9 mouse cellular contexts compared by ENCODE assay signal in genomic region chr3:88500655-88501365, GRCm38 (mm10). TPM values are rescaled to one million over a fixed set of nuclear protein-coding genes. Genes with fewer than 3 reads are reported as not detected.
DNase-seq lines count a peak whose midpoint lies in the region; ATAC-seq and TF ChIP-seq lines count a peak whose summit lies in the region.
"Had no signal": no experiment of that assay in that cellular context is flagged by ENCODE, and none has a peak within 500 bp of the region (broad histone marks: within the 10 kb centered on the region; RNA-seq: fewer than 3 reads in every experiment).

No protein-coding gene starts in this region.

- H3K4me1 ChIP-seq in lung, postnatal 0 days (ENCODE audit: insufficient read depth, low read depth, low read length), result peaks cover 13% of the 10 kb centered on the region; the same call in 1 of the 2 replicates
- peaks cover 27% of the 10 kb centered on the region for H3K4me1 ChIP-seq in kidney, postnatal 0 days (replicated peaks; ENCODE audit: insufficient read depth, low read length)
- H3K4me1 ChIP-seq in stomach, embryonic 15.5 days, result peaks cover 46% of the 10 kb centered on the region

- no peaks in the 10 kb centered on the region for H3K36me3 ChIP-seq in lung, postnatal 0 days (ENCODE audit: insufficient read depth, low read length)
- H3K36me3 ChIP-seq in kidney, postnatal 0 days (ENCODE audit: insufficient read depth, low read length), result no peaks in the 10 kb centered on the region
- no peaks in the 10 kb centered on the region for H3K36me3 ChIP-seq in stomach, embryonic 15.5 days

- no peaks in the 10 kb centered on the region for H3K9me3 ChIP-seq in lung, postnatal 0 days (ENCODE audit: low read length)
- H3K9me3 ChIP-seq in kidney, postnatal 0 days (replicated peaks; ENCODE audit: low read length), result no peaks in the 10 kb centered on the region
- H3K9me3 ChIP-seq in stomach, embryonic 15.5 days, result no peaks in the 10 kb centered on the region

- intact Hi-C loops in left cerebral cortex, postnatal 36 days (cut with DNase I), result no loop called here

- peak overlapping the region; percentile 93 for H3K4me3 ChIP-seq in lung, postnatal 0 days (ENCODE audit: low read depth, low read length)
- H3K4me3 ChIP-seq in kidney, postnatal 0 days (replicated peaks; ENCODE audit: low read depth, low read length), result peak overlapping the region; percentile 69; the same call in 1 of the 2 replicates
- H3K4me3 ChIP-seq in stomach, embryonic 15.5 days (replicated peaks), result peak overlapping the region; percentile 68

- no peak for TF ChIP-seq CTCF in lung, postnatal 0 days (IDR thresholded peaks at IDR 0.05)
- no peak for TF ChIP-seq CTCF in kidney, postnatal 0 days (IDR thresholded peaks at IDR 0.05; ENCODE audit: low read depth)

- H3K4me2 ChIP-seq in lung, postnatal 0 days (replicated peaks; ENCODE audit: low read depth, low read length), result peak overlapping the region; percentile 88
- H3K4me2 ChIP-seq in kidney, postnatal 0 days (ENCODE audit: low read length), result peak overlapping the region; percentile 98
- peak overlapping the region; percentile 85 for H3K4me2 ChIP-seq in stomach, embryonic 15.5 days

- no peak for DNase-seq in lung, postnatal 0 days (ENCODE audit: low spot score)
- DNase-seq in lung, postnatal 4 days, result no peak
- DNase-seq in kidney, postnatal 0 days (ENCODE audit: low spot score), result no peak
- DNase-seq in left cerebral cortex, postnatal 36 days (ENCODE audit: low spot score in 2 of 2), result no peak
- no peak for DNase-seq in right cerebral cortex, postnatal 25 days
- DNase-seq: lung, postnatal 36 days had no signal

- no peak for ATAC-seq in lung, postnatal 0 days
- ATAC-seq in erythroid progenitor cell, adult 5-6 weeks (replicated peaks; ENCODE audit: low FRiP score, poor library complexity, severe bottlenecking), result 0 out of 2 replicates have a peak, but pooled peaks have one; percentile 3
- ATAC-seq in kidney, postnatal 0 days (replicated peaks; ENCODE audit: low FRiP score, low read depth), result no peak
- no peak for ATAC-seq in stomach, embryonic 15.5 days (ENCODE audit: insufficient read depth, low FRiP score, low read depth)
- ATAC-seq: activated CD4-positive, CD25-positive, alpha-beta regulatory T cell, adult 4 months had no signal

- TF ChIP-seq EP300 in lung, postnatal 0 days (IDR thresholded peaks at IDR 0.05), result no peak

- 43% methylated on average over 4 of the region's 4 CpGs for WGBS in lung, postnatal 0 days
- 46% methylated on average over 4 of the region's 4 CpGs for WGBS in kidney, postnatal 0 days
- 49% methylated on average over 4 of the region's 4 CpGs for WGBS in stomach, embryonic 15.5 days

- no peak overlapping the region for H3K9ac ChIP-seq in lung, postnatal 0 days (replicated peaks; ENCODE audit: low read depth)
- no peak overlapping the region for H3K9ac ChIP-seq in kidney, postnatal 0 days (ENCODE audit: low read depth, low read length)
- no peak overlapping the region for H3K9ac ChIP-seq in stomach, embryonic 15.5 days

- no peak overlapping the region for H3K27ac ChIP-seq in lung, postnatal 0 days (ENCODE audit: low read length)
- no peak overlapping the region for H3K27ac ChIP-seq in kidney, postnatal 0 days
- 0 out of 2 replicates have a peak overlapping the region, but pooled peaks have one; percentile 16 for H3K27ac ChIP-seq in stomach, embryonic 15.5 days

- no peaks in the 10 kb centered on the region for H3K27me3 ChIP-seq in lung, postnatal 0 days (replicated peaks; ENCODE audit: insufficient read depth, low read length)
- no peaks in the 10 kb centered on the region for H3K27me3 ChIP-seq in kidney, postnatal 0 days (ENCODE audit: insufficient read depth, low read length)
- H3K27me3 ChIP-seq in stomach, embryonic 15.5 days (replicated peaks), result no peaks in the 10 kb centered on the region

RNA-seq across cellular contexts. Expression of gene Lmna, which starts 8.9 kb away (rescaled TPM):
- 185 and 216 TPM in 2 replicates for polyA plus RNA-seq in lung, postnatal 0 days (2015; fragmentation: Nextera tagmentation; extraction: Ambion mirVana)
- 31.7 and 48.2 TPM in 2 replicates for total RNA-seq in erythroid progenitor cell, adult 5-6 weeks (2015; ENCODE audit: low replicate concordance)
- 182 and 260 TPM in 2 replicates for total RNA-seq in erythroid progenitor cell, adult 5-6 weeks (2017; ENCODE audit: low replicate concordance)
- polyA plus RNA-seq in kidney, postnatal 0 days (2015; fragmentation: Nextera tagmentation; extraction: Ambion mirVana), result 99.3 and 108 TPM in 2 replicates
- 179 and 214 TPM in 2 replicates for polyA plus RNA-seq in stomach, embryonic 15.5 days (2015; fragmentation: Nextera tagmentation; extraction: Ambion mirVana)
- total RNA-seq in left cerebral cortex, postnatal 36 days (2021), result 10 to 100 TPM; 47.1 to 57.3 TPM

RNA-seq across cellular contexts. Expression of gene Mex3a, which starts 31.4 kb away (rescaled TPM):
- polyA plus RNA-seq in lung, postnatal 0 days (2015; fragmentation: Nextera tagmentation; extraction: Ambion mirVana), result 2.6 and 3.4 TPM in 2 replicates
- total RNA-seq in erythroid progenitor cell, adult 5-6 weeks (2015; ENCODE audit: low replicate concordance), result 0.42 TPM in 1 of 2 replicates, not detected in the other
- 0.08 and 0.26 TPM in 2 replicates for total RNA-seq in erythroid progenitor cell, adult 5-6 weeks (2017; ENCODE audit: low replicate concordance)
- 12.5 and 13.8 TPM in 2 replicates for polyA plus RNA-seq in kidney, postnatal 0 days (2015; fragmentation: Nextera tagmentation; extraction: Ambion mirVana)
- polyA plus RNA-seq in stomach, embryonic 15.5 days (2015; fragmentation: Nextera tagmentation; extraction: Ambion mirVana), result 11.9 and 12.1 TPM in 2 replicates
- total RNA-seq in left cerebral cortex, postnatal 36 days (2021), result 1 to 10 TPM; 2.6 to 2.9 TPM

RNA-seq across cellular contexts. Expression of gene Sema4a, which starts 39.8 kb away (rescaled TPM):
- 9.0 and 9.2 TPM in 2 replicates for polyA plus RNA-seq in lung, postnatal 0 days (2015; fragmentation: Nextera tagmentation; extraction: Ambion mirVana)
- total RNA-seq in erythroid progenitor cell, adult 5-6 weeks (2015; ENCODE audit: low replicate concordance), result 11.9 and 14.7 TPM in 2 replicates
- total RNA-seq in erythroid progenitor cell, adult 5-6 weeks (2017; ENCODE audit: low replicate concordance), result 4.5 and 15.1 TPM in 2 replicates
- polyA plus RNA-seq in kidney, postnatal 0 days (2015; fragmentation: Nextera tagmentation; extraction: Ambion mirVana), result 32.6 and 33.3 TPM in 2 replicates
- 22.3 and 25.1 TPM in 2 replicates for polyA plus RNA-seq in stomach, embryonic 15.5 days (2015; fragmentation: Nextera tagmentation; extraction: Ambion mirVana)
- 10 to 100 TPM; 52.2 to 66.7 TPM for total RNA-seq in left cerebral cortex, postnatal 36 days (2021)

RNA-seq across cellular contexts. Expression of gene Rab25, which starts 47.3 kb away (rescaled TPM):
- 61.4 and 61.8 TPM in 2 replicates for polyA plus RNA-seq in lung, postnatal 0 days (2015; fragmentation: Nextera tagmentation; extraction: Ambion mirVana)
- total RNA-seq in erythroid progenitor cell, adult 5-6 weeks (2015; ENCODE audit: low replicate concordance), result not detected in 2 replicates
- not detected in 2 replicates for total RNA-seq in erythroid progenitor cell, adult 5-6 weeks (2017; ENCODE audit: low replicate concordance)
- polyA plus RNA-seq in kidney, postnatal 0 days (2015; fragmentation: Nextera tagmentation; extraction: Ambion mirVana), result 27.4 and 28.9 TPM in 2 replicates
- 86.9 and 90.6 TPM in 2 replicates for polyA plus RNA-seq in stomach, embryonic 15.5 days (2015; fragmentation: Nextera tagmentation; extraction: Ambion mirVana)
- not detected for total RNA-seq in left cerebral cortex, postnatal 36 days (2021)
- polyA plus RNA-seq: activated CD4-positive, CD25-positive, alpha-beta regulatory T cell, adult 4 months had no signal

RNA-seq across cellular contexts. Expression of gene Lamtor2, which starts 52.1 kb away (rescaled TPM):
- 138 and 143 TPM in 2 replicates for polyA plus RNA-seq in lung, postnatal 0 days (2015; fragmentation: Nextera tagmentation; extraction: Ambion mirVana)
- total RNA-seq in erythroid progenitor cell, adult 5-6 weeks (2015; ENCODE audit: low replicate concordance), result 9.0 and 12.6 TPM in 2 replicates
- 7.7 and 23.3 TPM in 2 replicates for total RNA-seq in erythroid progenitor cell, adult 5-6 weeks (2017; ENCODE audit: low replicate concordance)
- 164 and 173 TPM in 2 replicates for polyA plus RNA-seq in kidney, postnatal 0 days (2015; fragmentation: Nextera tagmentation; extraction: Ambion mirVana)
- polyA plus RNA-seq in stomach, embryonic 15.5 days (2015; fragmentation: Nextera tagmentation; extraction: Ambion mirVana), result 193 and 198 TPM in 2 replicates
- total RNA-seq in left cerebral cortex, postnatal 36 days (2021), result 100 to 1,000 TPM; 103 to 106 TPM
